Mouse (Mus musculus): ENCODE data around the gene Pcyt2. TPM values are rescaled to one million over a fixed set of nuclear protein-coding genes. Genes with fewer than 3 reads are reported as not detected.
A peak's percentile ranks its signal among the peaks of the same experiment; 100 is the strongest.

Pcyt2 gene
- polyA plus RNA-seq, 1 experiment from 2014 or later, result 173 TPM

DNA sequence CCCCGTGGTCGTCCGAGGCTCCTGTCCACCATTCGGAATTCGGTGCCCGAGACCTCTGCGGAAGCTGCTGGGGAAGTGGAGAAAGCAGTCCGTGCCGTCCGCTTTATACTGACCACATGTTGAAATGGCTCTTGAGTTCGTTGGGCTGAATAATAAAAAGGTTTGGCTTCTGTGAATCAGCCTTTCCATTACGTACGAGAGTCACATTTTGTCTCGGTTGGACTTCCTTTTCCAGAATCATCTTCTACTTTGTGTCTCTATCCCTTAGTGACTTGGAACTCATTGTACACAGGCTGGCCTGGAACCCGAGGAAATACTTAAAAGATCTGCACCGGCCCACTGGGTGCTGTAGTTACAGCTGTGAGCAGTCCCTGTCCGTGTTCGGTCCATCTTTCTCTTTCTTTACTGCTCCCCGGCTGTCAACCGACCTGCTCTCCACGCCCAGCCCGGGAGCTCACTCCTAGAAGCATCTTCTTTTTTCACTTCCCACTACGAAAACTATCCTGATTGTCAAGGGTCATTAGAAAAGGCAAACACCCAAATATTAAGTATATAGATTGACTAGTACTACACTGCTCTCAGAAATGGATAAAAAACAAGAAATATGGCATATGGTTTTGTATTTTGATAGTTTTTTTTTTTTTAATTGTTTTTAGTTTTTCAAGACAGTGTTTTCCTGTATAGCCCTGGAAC, 44.0 kb downstream of the Pcyt2 start:
- H3K4me2 ChIP-seq (replicated peaks), result peak overlapping the region; percentile 96

DNA sequence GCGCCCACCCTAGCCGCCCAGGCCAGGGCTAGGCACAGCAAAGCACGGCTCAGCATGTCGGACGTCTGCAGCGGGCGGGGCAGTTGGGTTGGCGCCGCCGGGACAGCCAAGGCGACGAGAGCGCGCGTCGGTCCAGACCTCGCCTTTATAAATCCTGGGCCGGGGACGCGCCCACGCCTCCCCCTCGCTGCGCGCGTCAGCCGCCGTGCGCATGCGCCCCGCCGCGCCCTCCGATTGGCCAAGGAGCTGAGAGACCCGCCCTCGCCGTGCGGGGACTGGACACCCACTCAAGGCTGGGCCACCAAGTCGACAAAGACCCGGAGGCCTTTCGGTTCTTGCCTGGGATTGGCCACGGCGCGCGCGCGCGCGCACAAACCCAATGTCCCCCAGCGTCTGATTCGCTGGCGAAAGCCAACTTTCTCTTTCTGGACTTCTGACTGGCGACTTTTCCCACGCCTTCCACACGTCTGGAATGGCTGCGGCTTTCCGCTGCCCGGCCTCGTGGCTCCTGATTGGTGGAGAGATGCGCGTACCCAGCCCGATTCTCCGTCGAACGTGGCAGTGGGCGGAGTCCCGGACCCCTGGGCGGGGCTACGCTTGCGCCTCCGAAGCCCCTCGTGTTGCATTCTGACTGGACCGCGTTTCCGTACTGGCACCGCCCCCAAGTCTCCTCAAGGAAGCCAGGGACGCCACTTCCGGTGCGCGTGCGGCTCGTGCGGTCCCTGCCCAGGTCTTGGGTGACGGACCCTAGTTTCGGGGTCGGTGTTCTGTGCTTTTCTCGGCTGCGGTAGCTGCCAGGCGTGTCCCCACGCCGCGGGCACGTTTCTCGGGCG, 44.8 kb downstream of the Pcyt2 start, which contains the start of gene P4hb:
P4hb (minus strand) TSS at position 502 of the 833 bp plus-strand sequence.
- peaks cover 47% of the 10 kb centered on the region for H3K36me3 ChIP-seq (replicated peaks; ENCODE audit: control insufficient read depth, insufficient read depth)
- peak within 1 kb of the TSS; percentile 87 for H3K27ac ChIP-seq
- WGBS, result under 1% methylated on average over 94 of the region's 94 CpGs
- peak within 1 kb of the TSS; percentile 84 for H3K9ac ChIP-seq
- H3K27me3 ChIP-seq (ENCODE audit: control insufficient read depth, insufficient read depth, low read length), result no peaks in the 10 kb centered on the region
- ATAC-seq (ENCODE audit: low FRiP score), result peak; percentile 97
- peak; percentile 99 for DNase-seq (ENCODE audit: low spot score)
- no peaks in the 10 kb centered on the region for H3K9me3 ChIP-seq (ENCODE audit: control insufficient read depth, low read length)
- H3K4me1 ChIP-seq (replicated peaks; ENCODE audit: control insufficient read depth, insufficient read depth, low read length), result peaks cover 22% of the 10 kb centered on the region
- peak within 1 kb of the TSS; percentile 96 for H3K4me2 ChIP-seq (replicated peaks)
- H3K4me3 ChIP-seq (replicated peaks; ENCODE audit: low read length), result peak within 1 kb of the TSS; percentile 63

More for the DNA sequence above, 44.0 kb downstream of the Pcyt2 start:
- peaks cover 22% of the 10 kb centered on the region for H3K4me1 ChIP-seq (replicated peaks; ENCODE audit: control insufficient read depth, insufficient read depth, low read length)
- under 1% methylated on average over 23 of the region's 23 CpGs for WGBS
- DNase-seq (ENCODE audit: low spot score), result no peak
- no peaks in the 10 kb centered on the region for H3K9me3 ChIP-seq (ENCODE audit: control insufficient read depth, low read length)
- H3K4me3 ChIP-seq (replicated peaks; ENCODE audit: low read length), result peak overlapping the region; percentile 63
- no peak for ATAC-seq (ENCODE audit: low FRiP score)
- peaks cover 47% of the 10 kb centered on the region for H3K36me3 ChIP-seq (replicated peaks; ENCODE audit: control insufficient read depth, insufficient read depth)
- H3K27me3 ChIP-seq (ENCODE audit: control insufficient read depth, insufficient read depth, low read length), result no peaks in the 10 kb centered on the region
- peak overlapping the region; percentile 83 for H3K9ac ChIP-seq
- peak overlapping the region; percentile 87 for H3K27ac ChIP-seq

DNA sequence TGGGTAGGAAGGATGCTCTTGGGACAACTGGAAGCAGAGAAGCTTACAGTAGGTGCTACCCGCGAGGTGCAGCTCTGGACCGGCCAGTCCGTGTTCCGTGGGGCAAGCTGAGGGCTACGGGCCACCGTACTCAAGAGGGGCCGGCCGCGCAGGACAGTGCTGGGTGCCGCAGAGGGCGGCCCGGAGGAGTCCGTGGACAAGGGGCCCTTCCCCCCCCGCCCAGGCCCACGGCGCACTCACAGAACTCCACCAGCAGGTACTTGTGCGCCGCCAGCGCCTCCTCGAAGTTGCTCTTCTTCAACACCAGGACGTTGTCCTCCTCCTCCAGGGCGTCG, 45.4 kb downstream of the Pcyt2 start:
- Histone ChIP-seq H3K27ac (peak overlapping the region; percentile 87), H3K4me2 (replicated peaks) (peak overlapping the region; percentile 73), H3K4me3 (replicated peaks; ENCODE audit: low read length) (peak overlapping the region; percentile 63), H3K9ac (peak overlapping the region; percentile 84), H3K9me3 (ENCODE audit: control insufficient read depth, low read length) (no peaks in the 10 kb centered on the region), H3K36me3 (replicated peaks; ENCODE audit: control insufficient read depth, insufficient read depth) (peaks cover 47% of the 10 kb centered on the region), H3K4me1 (replicated peaks; ENCODE audit: control insufficient read depth, insufficient read depth, low read length) (peaks cover 22% of the 10 kb centered on the region), H3K27me3 (ENCODE audit: control insufficient read depth, insufficient read depth, low read length) (no peaks in the 10 kb centered on the region)
- under 1% methylated on average over 18 of the region's 24 CpGs for WGBS
- ATAC-seq (ENCODE audit: low FRiP score) (no peak; the same call in 1 of the 2 replicates), DNase-seq (ENCODE audit: low spot score) (no peak)

DNA sequence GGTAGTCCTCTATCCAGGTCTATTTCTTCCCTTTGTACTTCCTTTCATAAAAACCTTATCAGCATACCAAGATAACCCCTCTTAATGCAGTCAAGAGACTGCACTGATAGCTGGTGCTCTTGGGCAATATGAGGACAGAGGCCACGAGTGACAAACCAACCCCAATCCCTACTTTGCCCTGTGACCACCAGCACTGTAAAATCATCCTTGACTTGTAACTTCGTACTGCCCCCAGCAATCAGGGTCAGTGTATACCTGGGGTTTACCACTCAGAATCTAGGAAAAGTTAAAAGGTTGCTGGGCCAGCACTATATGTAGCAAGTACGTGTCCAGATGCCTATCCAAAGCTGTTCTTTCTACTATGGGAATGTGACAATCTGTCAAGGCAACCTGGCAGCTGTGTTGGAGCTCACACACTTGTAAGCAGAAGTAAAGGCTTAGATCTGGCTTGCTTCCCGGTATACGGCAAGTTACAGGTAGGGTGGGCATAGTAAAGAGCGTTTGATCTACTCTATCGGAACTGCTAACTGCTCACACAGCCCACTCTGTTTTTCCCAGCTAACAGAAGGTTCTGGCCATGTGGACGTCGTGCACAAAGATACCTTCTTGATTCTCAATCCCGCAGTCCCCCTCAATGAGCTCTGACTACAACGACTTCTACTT, 45.9 kb downstream of the Pcyt2 start:
- DNase-seq (ENCODE audit: low spot score), result no peak
- no peaks in the 10 kb centered on the region for H3K9me3 ChIP-seq (ENCODE audit: control insufficient read depth, low read length)
- no peaks in the 10 kb centered on the region for H3K27me3 ChIP-seq (ENCODE audit: control insufficient read depth, insufficient read depth, low read length)
- H3K27ac ChIP-seq, result peak overlapping the region; percentile 87
- H3K4me2 ChIP-seq (replicated peaks), result peak overlapping the region; percentile 73
- H3K4me1 ChIP-seq (replicated peaks; ENCODE audit: control insufficient read depth, insufficient read depth, low read length), result peaks cover 22% of the 10 kb centered on the region
- 15% methylated on average over 11 of the region's 11 CpGs for WGBS
- ATAC-seq (ENCODE audit: low FRiP score), result no peak
- peak overlapping the region; percentile 84 for H3K9ac ChIP-seq
- peak overlapping the region; percentile 63 for H3K4me3 ChIP-seq (replicated peaks; ENCODE audit: low read length)
- H3K36me3 ChIP-seq (replicated peaks; ENCODE audit: control insufficient read depth, insufficient read depth), result peaks cover 47% of the 10 kb centered on the region

DNA sequence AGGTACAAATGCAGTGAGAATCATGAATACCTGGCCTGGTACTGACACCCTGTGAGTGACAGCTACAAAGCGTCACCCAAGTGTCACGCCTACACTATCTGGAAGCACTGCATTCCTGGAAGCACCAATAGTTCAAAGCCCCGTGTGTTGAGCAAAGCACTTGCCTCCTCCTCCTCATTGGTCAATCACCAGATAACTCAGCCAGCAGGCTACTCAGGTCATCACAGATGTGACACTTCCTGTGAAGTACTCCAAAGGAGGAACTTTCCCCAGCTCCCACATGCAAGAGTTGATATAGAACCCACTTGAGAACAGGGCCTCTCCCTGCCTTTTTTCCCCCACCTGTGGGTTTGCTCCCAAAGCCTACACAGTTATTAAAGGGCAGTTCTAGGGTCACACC, 46.6 kb downstream of the Pcyt2 start:
- WGBS, result 82% methylated on average over 3 of the region's 3 CpGs
- peaks cover 53% of the 10 kb centered on the region for H3K36me3 ChIP-seq (replicated peaks; ENCODE audit: control insufficient read depth, insufficient read depth)
- peak overlapping the region; percentile 73 for H3K4me2 ChIP-seq (replicated peaks)
- no peak for DNase-seq (ENCODE audit: low spot score)
- no peaks in the 10 kb centered on the region for H3K9me3 ChIP-seq (ENCODE audit: control insufficient read depth, low read length)
- H3K9ac ChIP-seq, result no peak overlapping the region
- peaks cover 22% of the 10 kb centered on the region for H3K4me1 ChIP-seq (replicated peaks; ENCODE audit: control insufficient read depth, insufficient read depth, low read length)
- no peak overlapping the region for H3K27ac ChIP-seq
- H3K27me3 ChIP-seq (ENCODE audit: control insufficient read depth, insufficient read depth, low read length), result no peaks in the 10 kb centered on the region
- H3K4me3 ChIP-seq (replicated peaks; ENCODE audit: low read length), result no peak overlapping the region
- no peak for ATAC-seq (ENCODE audit: low FRiP score)

DNA sequence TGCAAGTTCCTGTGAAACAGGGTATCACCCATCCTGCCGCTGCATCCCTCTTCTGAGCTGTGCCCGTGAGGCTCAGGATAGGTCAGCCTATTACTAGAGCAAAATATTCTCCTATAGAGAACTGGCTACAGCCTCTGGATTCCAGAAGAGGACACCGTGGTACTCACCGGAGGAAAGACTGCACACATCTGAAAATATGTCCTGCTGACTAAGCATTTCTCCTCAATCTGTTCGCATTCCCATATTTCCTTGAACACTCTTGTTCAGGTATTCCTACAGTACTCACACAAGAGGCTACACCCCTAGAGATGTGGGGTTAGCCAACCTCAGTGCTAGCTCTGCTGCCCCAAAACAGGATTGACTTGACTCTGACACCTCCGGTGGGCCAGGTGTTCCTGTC, 49.4 kb downstream of the Pcyt2 start:
- no peak for ATAC-seq (ENCODE audit: low FRiP score)
- DNase-seq (ENCODE audit: low spot score), result no peak
- Histone ChIP-seq H3K27ac (no peak overlapping the region), H3K27me3 (ENCODE audit: control insufficient read depth, insufficient read depth, low read length) (no peaks in the 10 kb centered on the region), H3K4me1 (replicated peaks; ENCODE audit: control insufficient read depth, insufficient read depth, low read length) (peaks cover 12% of the 10 kb centered on the region), H3K9me3 (ENCODE audit: control insufficient read depth, low read length) (no peaks in the 10 kb centered on the region), H3K9ac (no peak overlapping the region), H3K36me3 (replicated peaks; ENCODE audit: control insufficient read depth, insufficient read depth) (peaks cover 81% of the 10 kb centered on the region), H3K4me3 (replicated peaks; ENCODE audit: low read length) (no peak overlapping the region), H3K4me2 (replicated peaks) (no peak overlapping the region)
- 98% methylated on average over 6 of the region's 6 CpGs for WGBS

DNA sequence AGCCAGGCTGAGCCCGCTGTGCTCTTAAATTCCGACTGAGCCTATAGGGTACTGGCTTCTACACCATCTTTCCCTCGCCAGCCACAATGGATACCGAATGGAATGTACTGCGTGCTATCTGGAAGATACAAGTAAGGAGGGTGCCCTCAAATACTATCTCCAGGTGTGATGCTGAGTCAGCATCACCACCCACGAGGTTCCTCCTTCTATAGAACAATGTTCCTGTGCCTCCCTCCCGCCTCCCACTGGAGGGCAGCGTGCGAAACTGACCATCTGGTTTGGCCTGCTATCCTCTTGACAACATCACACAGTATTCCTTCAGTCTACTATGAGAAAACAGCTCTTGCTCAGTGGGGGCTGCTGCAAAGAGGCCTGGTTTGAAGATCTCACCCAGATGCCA, 52.6 kb downstream of the Pcyt2 start:
- no peaks in the 10 kb centered on the region for H3K27me3 ChIP-seq (ENCODE audit: control insufficient read depth, insufficient read depth, low read length)
- DNase-seq (ENCODE audit: low spot score) (no peak), ATAC-seq (ENCODE audit: low FRiP score) (no peak)
- 88% methylated on average over 9 of the region's 9 CpGs for WGBS
- no peaks in the 10 kb centered on the region for H3K9me3 ChIP-seq (ENCODE audit: control insufficient read depth, low read length)
- H3K9ac ChIP-seq, result no peak overlapping the region
- no peak overlapping the region for H3K4me3 ChIP-seq (replicated peaks; ENCODE audit: low read length)
- no peaks in the 10 kb centered on the region for H3K4me1 ChIP-seq (replicated peaks; ENCODE audit: control insufficient read depth, insufficient read depth, low read length)
- H3K4me2 ChIP-seq (replicated peaks), result no peak overlapping the region
- no peak overlapping the region for H3K27ac ChIP-seq
- peaks cover 99% of the 10 kb centered on the region for H3K36me3 ChIP-seq (replicated peaks; ENCODE audit: control insufficient read depth, insufficient read depth)

DNA sequence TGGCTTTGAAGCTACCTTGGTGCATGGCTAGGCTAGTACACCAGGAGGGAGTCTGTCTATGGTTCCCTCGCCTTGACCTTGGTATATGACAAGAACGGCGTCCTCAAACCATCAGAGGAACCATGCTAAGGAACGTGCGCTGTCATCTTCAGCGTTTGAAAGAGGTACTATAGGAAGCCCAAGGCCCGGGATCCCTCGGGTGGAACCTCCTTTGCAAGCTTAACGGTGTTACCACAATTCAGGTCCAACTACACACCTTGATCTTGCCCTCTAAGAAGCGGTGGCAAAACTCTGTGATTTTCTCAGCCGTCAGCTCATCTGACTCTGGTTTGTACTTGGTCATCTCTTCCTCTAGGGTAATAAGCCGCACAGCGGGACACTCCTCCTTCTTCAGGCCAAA, 54.8 kb downstream of the Pcyt2 start:
- Histone ChIP-seq H3K27me3 (ENCODE audit: control insufficient read depth, insufficient read depth, low read length) (no peaks in the 10 kb centered on the region), H3K4me3 (replicated peaks; ENCODE audit: low read length) (no peak overlapping the region), H3K27ac (no peak overlapping the region), H3K4me1 (replicated peaks; ENCODE audit: control insufficient read depth, insufficient read depth, low read length) (no peaks in the 10 kb centered on the region), H3K9ac (no peak overlapping the region), H3K4me2 (replicated peaks) (no peak overlapping the region), H3K36me3 (replicated peaks; ENCODE audit: control insufficient read depth, insufficient read depth) (peaks cover 95% of the 10 kb centered on the region), H3K9me3 (ENCODE audit: control insufficient read depth, low read length) (no peaks in the 10 kb centered on the region)
- no peak for ATAC-seq (ENCODE audit: low FRiP score)
- 96% methylated on average over 13 of the region's 13 CpGs for WGBS
- DNase-seq (ENCODE audit: low spot score), result no peak

Data from hindbrain, embryonic 14.5 days (tissue).